In the genomic region with DNA sequence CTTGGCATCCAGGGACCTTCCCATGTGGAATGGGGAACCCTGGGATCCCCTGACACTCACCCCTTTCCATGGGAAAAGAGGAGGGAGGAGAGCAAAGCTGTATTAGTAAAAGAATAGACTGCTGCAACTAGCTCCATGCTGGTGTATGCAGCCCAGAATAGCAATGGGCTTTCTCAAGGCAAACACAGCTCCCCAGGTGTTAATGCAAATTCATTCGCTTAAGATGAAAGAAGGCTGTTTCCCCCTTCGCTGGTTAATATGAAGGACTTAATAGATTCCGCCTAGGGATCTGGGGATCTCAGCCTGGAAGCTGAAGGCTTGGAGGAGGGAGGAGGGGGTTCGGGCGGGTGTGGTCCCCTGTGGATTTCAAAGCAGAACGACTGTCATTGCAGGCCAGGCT, we compare ENCODE assay signal across 22 mouse cellular contexts. TPM values are rescaled to one million over a fixed set of nuclear protein-coding genes. Genes with fewer than 3 reads are reported as not detected.
DNase-seq lines count a peak whose midpoint lies in the region; ATAC-seq and TF ChIP-seq lines count a peak whose summit lies in the region.
"Had no signal": no experiment of that assay in that cellular context is flagged by ENCODE, and none has a peak within 500 bp of the region (broad histone marks: within the 10 kb centered on the region; RNA-seq: fewer than 3 reads in every experiment).

No protein-coding gene starts in this region.

- H3K9ac ChIP-seq in CH12.LX (ENCODE audit: insufficient read depth, low read depth): no peak overlapping the region
- no peak overlapping the region for H3K9ac ChIP-seq in hindbrain, embryonic 12.5 days
- H3K9ac ChIP-seq in midbrain, embryonic 14.5 days (replicated peaks; ENCODE audit: low read length): 0 out of 2 replicates have a peak overlapping the region, but pooled peaks have one; percentile 13
- H3K9ac ChIP-seq: heart, embryonic 12.5 days; intestine, embryonic 15.5 days; liver, postnatal 0 days had no signal

- no peak; the same call in none of the 2 replicates for TF ChIP-seq EP300 in CH12.LX (IDR thresholded peaks at IDR 0.05; ENCODE audit: low read length)

- no peak overlapping the region; the same call in 1 of the 2 replicates for H3K4me2 ChIP-seq in CH12.LX (ENCODE audit: insufficient read depth, low read depth, poor library complexity, severe bottlenecking)
- H3K4me2 ChIP-seq in hindbrain, embryonic 12.5 days (replicated peaks): no peak overlapping the region
- H3K4me2 ChIP-seq in midbrain, embryonic 14.5 days (ENCODE audit: low read length): no peak overlapping the region
- H3K4me2 ChIP-seq: heart, embryonic 12.5 days; intestine, embryonic 15.5 days had no signal

- dilution Hi-C loops in CH12.LX (cut with MboI; ENCODE audit: extremely low pct_ligation_motif_present, extremely low pct_unique_long_range_greater_than_20kb, low sequenced_read_pairs): no loop called here

- H3K27me3 ChIP-seq in CH12.LX (replicated peaks): no peaks in the 10 kb centered on the region
- H3K27me3 ChIP-seq in hindbrain, embryonic 12.5 days: peaks cover 20% of the 10 kb centered on the region
- H3K27me3 ChIP-seq in midbrain, embryonic 14.5 days (ENCODE audit: control insufficient read depth, insufficient read depth, low read length): no peaks in the 10 kb centered on the region

- ATAC-seq in hindbrain, embryonic 12.5 days (ENCODE audit: low FRiP score): peak; percentile 9; the same call in 1 of the 2 replicates
- ATAC-seq in midbrain, embryonic 14.5 days (ENCODE audit: low FRiP score, low TSS enrichment): peak; percentile 34; the same call in 1 of the 2 replicates
- no peak for ATAC-seq in megakaryocyte-erythroid progenitor cell, adult 5-6 weeks (replicated peaks; ENCODE audit: low FRiP score, low TSS enrichment, poor library complexity, severe bottlenecking)
- ATAC-seq: intestine, embryonic 15.5 days; liver, postnatal 0 days had no signal

- in situ Hi-C loops in CH12.LX (cut with MboI; ENCODE audit: low pct_ligation_motif_present, low pct_unique_long_range_greater_than_20kb, low sequenced_read_pairs): no loop called here

- H3K4me3 ChIP-seq in CH12.LX (replicated peaks in 1 of 3; ENCODE audit: low read depth in 2 of 3, low read length in 2 of 3, poor library complexity in 1 of 3): no peak overlapping the region
- no peak overlapping the region for H3K4me3 ChIP-seq in hindbrain, embryonic 12.5 days
- H3K4me3 ChIP-seq in midbrain, embryonic 14.5 days (replicated peaks; ENCODE audit: low read depth, low read length): no peak overlapping the region
- H3K4me3 ChIP-seq: heart, embryonic 12.5 days; intestine, embryonic 15.5 days had no signal

- peaks cover 17 to 63% of the 10 kb centered on the region in 2 experiments for H3K4me1 ChIP-seq in CH12.LX (ENCODE audit: control insufficient read depth in 1 of 2, insufficient read depth in 2 of 2)
- peaks cover 39% of the 10 kb centered on the region for H3K4me1 ChIP-seq in hindbrain, embryonic 12.5 days
- peaks cover 28% of the 10 kb centered on the region for H3K4me1 ChIP-seq in midbrain, embryonic 14.5 days (ENCODE audit: control insufficient read depth, insufficient read depth, low read length)

- no peak overlapping the region for H3K27ac ChIP-seq in CH12.LX (ENCODE audit: insufficient read depth, low read depth)
- peak overlapping the region; percentile 82 for H3K27ac ChIP-seq in hindbrain, embryonic 12.5 days
- H3K27ac ChIP-seq in midbrain, embryonic 14.5 days (replicated peaks; ENCODE audit: low read depth, low read length): peak overlapping the region; percentile 78
- H3K27ac ChIP-seq: intestine, embryonic 15.5 days had no signal

- H3K79me2 ChIP-seq in CH12.LX (replicated peaks; ENCODE audit: control insufficient read depth, extremely low read depth, insufficient read depth, poor library complexity, severe bottlenecking): no peaks in the 10 kb centered on the region

- 5% methylated on average over 6 of the region's 6 CpGs for WGBS in hindbrain, embryonic 12.5 days
- WGBS in midbrain, embryonic 14.5 days: 5% methylated on average over 6 of the region's 6 CpGs

- peaks cover 8 to 24% of the 10 kb centered on the region in 2 experiments for H3K36me3 ChIP-seq in CH12.LX (replicated peaks in 1 of 2; ENCODE audit: control insufficient read depth in 1 of 2, insufficient read depth in 1 of 2, low read length in 1 of 2)
- 0 out of 2 replicates have a peak, but pooled peaks cover 4% of the 10 kb centered on the region for H3K36me3 ChIP-seq in hindbrain, embryonic 12.5 days
- 0 out of 2 replicates have a peak, but pooled peaks cover 2% of the 10 kb centered on the region for H3K36me3 ChIP-seq in midbrain, embryonic 14.5 days (ENCODE audit: control insufficient read depth, insufficient read depth, low read length)
- H3K36me3 ChIP-seq: heart, embryonic 12.5 days; intestine, embryonic 15.5 days had no signal

- peak; percentile 56 for DNase-seq in CH12.LX (ENCODE audit: extremely low read depth)
- DNase-seq in brain, adult 2 months (ENCODE audit: low read depth, low spot score): peak; percentile 35
- DNase-seq in midbrain, embryonic 14.5 days: peak; percentile 77
- DNase-seq in frontal cortex, postnatal 36 days (ENCODE audit: low spot score in 2 of 2): no peak
- DNase-seq in spleen, postnatal 36 days (ENCODE audit: low spot score in 2 of 2): no peak
- no peak for DNase-seq in right cerebral cortex, postnatal 10 days (ENCODE audit: low spot score in 2 of 2)
- DNase-seq: adrenal gland, adult 2 months; cerebellum, adult 18-20 months; cerebellum, postnatal 36 days; gastrocnemius, postnatal 36 days; liver; liver, postnatal 0 days; lung, postnatal 4 days; right cerebral cortex, postnatal 14 days; thymus, postnatal 25 days had no signal

- no peaks in the 10 kb centered on the region for H3K9me3 ChIP-seq in CH12.LX (replicated peaks; ENCODE audit: low read length)
- no peaks in the 10 kb centered on the region for H3K9me3 ChIP-seq in hindbrain, embryonic 12.5 days (replicated peaks)
- no peaks in the 10 kb centered on the region for H3K9me3 ChIP-seq in midbrain, embryonic 14.5 days (ENCODE audit: control insufficient read depth, low read length)
- H3K9me3 ChIP-seq: G1E; heart, embryonic 12.5 days; intestine, embryonic 15.5 days had no signal

- TF ChIP-seq POLR2A in CH12.LX (IDR thresholded peaks at IDR 0.05; ENCODE audit: low read depth, low read length): no peak

- TF ChIP-seq CTCF in CH12.LX (conservative IDR thresholded peaks at IDR 0.05 in 1 of 2, IDR thresholded peaks at IDR 0.05 in 1 of 2; ENCODE audit: low read depth in 2 of 2, low read length in 2 of 2): no peak

- no peak for TF ChIP-seq RAD21 in CH12.LX (IDR thresholded peaks at IDR 0.05; ENCODE audit: low read depth, low read length)

TF ChIP-seq in CH12.LX, 34 proteins besides CTCF, POLR2A, EP300 and RAD21:
- TF ChIP-seq ZMIZ1 (IDR thresholded peaks at IDR 0.05; ENCODE audit: low read depth, low read length) (no peak), ETS1 (conservative IDR thresholded peaks at IDR 0.05; ENCODE audit: low read depth, low read length) (peak; percentile 25; the same call in 1 of the 2 replicates), ZKSCAN1 (IDR thresholded peaks at IDR 0.05; ENCODE audit: borderline replicate concordance, low read depth, low read length) (no peak), MEF2A (IDR thresholded peaks at IDR 0.05; ENCODE audit: borderline replicate concordance, low read depth, low read length) (peak; percentile 61; the same call in 1 of the 2 replicates), ZC3H11A (IDR thresholded peaks at IDR 0.05; ENCODE audit: low read depth, low read length) (no peak), USF1 (IDR thresholded peaks at IDR 0.05; ENCODE audit: low read depth, low read length) (no peak), BHLHE40 (IDR thresholded peaks at IDR 0.05; ENCODE audit: low read depth, low read length) (no peak), SIN3A (IDR thresholded peaks at IDR 0.05; ENCODE audit: low read length) (0 out of 2 replicates have a peak, but pooled peaks have one; percentile 53), UBTF (IDR thresholded peaks at IDR 0.05; ENCODE audit: low read depth, low read length) (0 out of 2 replicates have a peak, but pooled peaks have one; percentile 39), E2F4 (IDR thresholded peaks at IDR 0.05; ENCODE audit: insufficient replicate concordance, low read depth, low read length) (no peak), MYC (IDR thresholded peaks at IDR 0.05; ENCODE audit: low read depth, low read length) (no peak)

RNA-seq across cellular contexts. Expression of gene Cabp7, which starts 15.4 kb away (rescaled TPM):
- total RNA-seq in CH12.LX (2012; rRNA removed): 0.50 and 0.51 TPM in 2 replicates
- total RNA-seq in CH12.LX (2014; rRNA removed): not detected in 2 replicates
- not detected in 2 replicates for polyA plus RNA-seq in CH12.LX (2012; ENCODE audit: insufficient read length, low read depth)
- 1.7 and 2.1 TPM in 2 replicates for polyA plus RNA-seq in hindbrain, embryonic 12.5 days (2016; fragmentation: Nextera tagmentation; extraction: Ambion mirVana)
- polyA plus RNA-seq in midbrain, embryonic 14.5 days (2014; fragmentation: Nextera tagmentation; extraction: Ambion mirVana): 1.3 and 2.7 TPM in 2 replicates
- total RNA-seq in megakaryocyte-erythroid progenitor cell, adult 5-6 weeks (2014; fragmentation: Nextera tagmentation): not detected in 2 replicates
- 0.27 TPM in 1 of 2 replicates, not detected in the other for total RNA-seq in megakaryocyte-erythroid progenitor cell, adult 5-6 weeks (2017)
- total RNA-seq: G1E; heart, postnatal 25 days; monocyte, adult 5-6 weeks had no signal
- polyA plus RNA-seq: G1E had no signal

RNA-seq across cellular contexts. Expression of gene Zmat5, which starts 57.5 kb away (rescaled TPM):
- 74.8 and 75.2 TPM in 2 replicates for total RNA-seq in CH12.LX (2012; rRNA removed)
- total RNA-seq in CH12.LX (2014; rRNA removed): 27.9 and 35.9 TPM in 2 replicates
- 41.8 and 51.4 TPM in 2 replicates for polyA plus RNA-seq in CH12.LX (2012; ENCODE audit: insufficient read length, low read depth)
- 64.6 and 68.9 TPM in 2 replicates for polyA plus RNA-seq in hindbrain, embryonic 12.5 days (2016; fragmentation: Nextera tagmentation; extraction: Ambion mirVana)
- 60.0 and 63.6 TPM in 2 replicates for polyA plus RNA-seq in midbrain, embryonic 14.5 days (2014; fragmentation: Nextera tagmentation; extraction: Ambion mirVana)
- 24.5 and 37.3 TPM in 2 replicates for total RNA-seq in megakaryocyte-erythroid progenitor cell, adult 5-6 weeks (2014; fragmentation: Nextera tagmentation)
- 3.4 and 8.1 TPM in 2 replicates for total RNA-seq in megakaryocyte-erythroid progenitor cell, adult 5-6 weeks (2017)

RNA-seq across cellular contexts. Expression of gene Uqcr10, which starts 57.8 kb away (rescaled TPM):
- 1,522 and 1,539 TPM in 2 replicates for total RNA-seq in CH12.LX (2012; rRNA removed)
- 905 and 1,007 TPM in 2 replicates for total RNA-seq in CH12.LX (2014; rRNA removed)
- polyA plus RNA-seq in CH12.LX (2012; ENCODE audit: insufficient read length, low read depth): 740 and 776 TPM in 2 replicates
- 444 and 517 TPM in 2 replicates for polyA plus RNA-seq in hindbrain, embryonic 12.5 days (2016; fragmentation: Nextera tagmentation; extraction: Ambion mirVana)
- 495 and 649 TPM in 2 replicates for polyA plus RNA-seq in midbrain, embryonic 14.5 days (2014; fragmentation: Nextera tagmentation; extraction: Ambion mirVana)
- total RNA-seq in megakaryocyte-erythroid progenitor cell, adult 5-6 weeks (2014; fragmentation: Nextera tagmentation): 465 and 535 TPM in 2 replicates
- 83.7 and 121 TPM in 2 replicates for total RNA-seq in megakaryocyte-erythroid progenitor cell, adult 5-6 weeks (2017)

Comparison
In these comparisons a context has a peak if more than half of its experiments do, and no peak if none do; other contexts are left out.
1. DNase-seq: peak in CH12.LX (single experiment), brain, adult 2 months (single experiment) and midbrain, embryonic 14.5 days (single experiment); none in frontal cortex, postnatal 36 days (0 of 2), spleen, postnatal 36 days (0 of 2) and right cerebral cortex, postnatal 10 days (0 of 2).